Mouse (Mus musculus) hindlimb bud, embryonic 11.5 days (tissue): ENCODE measurements at regions not wholly inside any gene's neighbourhood (a gene's known extent, or its start where the extent isn't known, plus 50 kb on each side); places are given as distances from the start of the nearest gene placed in this dataset.

ENCODE experiments used
- DNase-seq: peaks from one replicate; pipeline ENCODE4 v3.0.0-alpha.2; 2012; ENCODE audit warnings: low read depth, low spot score; ENCODE audit errors: extremely low spot score

DNA sequence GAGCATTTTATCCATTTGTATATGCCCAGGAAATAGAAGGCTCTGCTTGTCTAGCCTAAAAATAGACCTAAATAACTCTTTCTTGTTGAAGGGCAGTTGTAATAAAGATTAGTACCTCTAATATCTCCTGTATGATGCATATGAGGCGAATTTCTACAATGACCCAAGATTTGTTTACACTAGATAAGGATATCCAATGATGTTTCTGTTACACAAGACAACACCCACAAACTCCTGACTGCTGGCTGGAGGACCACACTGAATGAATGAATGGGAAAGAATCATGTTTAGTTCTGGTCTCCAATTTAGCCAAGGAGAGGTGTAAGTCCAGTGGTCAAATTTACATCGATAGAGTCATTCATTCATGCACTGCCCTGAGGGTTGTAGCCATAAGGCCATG lies 118.3 kb downstream of the Dact1 start:
- DNase-seq: no peak

DNA sequence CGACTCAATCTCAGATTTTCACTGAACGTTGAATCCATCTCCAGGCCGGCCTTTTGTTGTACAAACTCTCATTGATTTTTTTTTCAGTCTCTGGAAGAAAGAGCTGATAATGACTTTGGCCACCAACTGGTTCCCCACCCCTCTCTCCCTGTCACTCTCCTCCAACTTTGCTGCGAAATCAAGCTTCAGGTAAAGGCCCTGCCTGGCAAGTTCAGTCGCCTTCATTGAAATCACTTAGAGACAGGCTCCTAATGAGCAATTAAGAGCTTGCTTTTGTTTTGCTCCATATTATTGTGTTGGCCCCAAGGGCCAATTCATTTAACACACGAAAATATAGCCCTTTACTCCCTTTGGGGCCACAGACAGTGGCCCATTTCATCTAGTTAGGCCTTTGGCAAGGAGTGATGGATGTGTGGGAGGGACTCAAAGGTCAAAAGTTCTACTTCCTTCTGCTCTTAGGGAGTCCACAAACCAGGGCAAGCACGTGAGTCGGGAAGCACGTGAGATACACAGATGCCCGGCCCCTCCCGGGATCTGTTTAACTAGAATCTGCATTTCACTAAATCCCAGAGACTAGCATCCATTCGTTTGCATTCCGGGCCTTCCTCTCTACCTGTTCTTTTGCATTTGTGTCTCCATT lies 120.0 kb downstream of the Dact1 start:
- DNase-seq: no peak

- no peak for DNase-seq
Observed at GRCm38 (mm10) chr12:71430331-71430730, 120.6 kb downstream of the Dact1 start.

- no peak for DNase-seq
Observed at GRCm38 (mm10) chr12:71431116-71431515, 121.4 kb downstream of the Dact1 start.

GRCm38 (mm10) chr12:71433549-71434200 lies 124.0 kb downstream of the Dact1 start:
- no peak for DNase-seq

- DNase-seq: no peak
Observed at GRCm38 (mm10) chr12:71438254-71438653, 128.6 kb downstream of the Dact1 start.

DNA sequence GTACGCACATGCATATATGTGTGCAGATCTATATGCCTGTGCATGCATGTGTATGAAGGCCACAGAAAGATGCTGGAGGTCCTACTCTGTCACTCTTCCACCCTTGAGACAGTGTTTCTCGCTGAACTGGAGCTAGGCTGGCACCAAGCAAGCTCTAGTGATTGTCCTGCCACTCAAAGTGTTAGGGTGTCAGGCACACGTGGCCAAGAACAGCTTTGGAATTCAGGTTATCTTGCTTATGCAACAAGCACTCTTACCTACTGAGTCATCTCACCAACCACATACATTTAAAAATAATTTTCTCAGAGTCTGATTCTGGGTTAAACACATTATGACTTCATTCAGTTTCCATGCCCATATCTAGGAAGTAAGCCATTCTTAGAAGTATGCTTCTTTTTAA lies 131.2 kb downstream of the Dact1 start:
- no peak for DNase-seq

GRCm38 (mm10) chr12:71441272-71441671 lies 131.6 kb downstream of the Dact1 start:
- no peak for DNase-seq

DNA sequence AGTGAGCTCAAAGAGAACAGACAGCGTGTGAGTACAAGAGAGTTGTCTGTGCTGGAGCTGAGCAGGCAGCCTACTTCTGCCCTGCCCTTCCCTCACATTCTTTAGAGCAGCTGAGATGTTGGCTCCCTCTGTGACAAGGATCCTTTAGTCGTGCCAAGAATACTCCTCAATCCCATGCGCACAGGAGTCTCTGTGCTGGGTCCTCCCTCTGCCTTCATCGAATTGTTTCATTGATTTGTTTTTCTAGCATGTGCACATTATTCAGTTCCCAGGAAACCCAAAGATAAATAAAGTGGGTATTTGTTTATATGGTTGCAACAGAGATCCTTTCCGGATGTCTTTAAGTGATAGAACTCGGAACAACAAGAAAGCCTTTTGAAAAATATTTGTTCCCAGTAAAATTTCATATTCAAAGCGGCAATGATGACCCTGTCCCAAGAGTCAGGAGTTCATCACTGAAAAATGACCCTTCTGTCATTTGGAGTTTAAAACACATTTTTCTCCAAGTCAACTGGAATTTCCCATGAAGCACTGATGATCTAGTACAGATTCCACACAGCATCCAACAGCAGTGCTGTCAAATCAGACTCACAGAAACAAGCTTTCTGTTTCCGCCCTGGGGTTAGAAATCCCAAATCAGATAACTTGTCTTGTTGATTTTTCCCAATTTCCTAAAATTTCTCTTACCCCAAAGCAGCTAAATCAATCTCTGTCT lies 136.7 kb downstream of the Dact1 start:
- DNase-seq: no peak

GRCm38 (mm10) chr12:71446892-71447268 lies 137.2 kb downstream of the Dact1 start:
- DNase-seq: no peak

- DNase-seq: no peak
Observed at GRCm38 (mm10) chr12:71449032-71449431, 139.3 kb downstream of the Dact1 start.

GRCm38 (mm10) chr12:71450128-71450527 lies 140.4 kb downstream of the Dact1 start:
- no peak for DNase-seq

GRCm38 (mm10) chr12:71450680-71451463 lies 141.2 kb downstream of the Dact1 start:
- DNase-seq: no peak

DNA sequence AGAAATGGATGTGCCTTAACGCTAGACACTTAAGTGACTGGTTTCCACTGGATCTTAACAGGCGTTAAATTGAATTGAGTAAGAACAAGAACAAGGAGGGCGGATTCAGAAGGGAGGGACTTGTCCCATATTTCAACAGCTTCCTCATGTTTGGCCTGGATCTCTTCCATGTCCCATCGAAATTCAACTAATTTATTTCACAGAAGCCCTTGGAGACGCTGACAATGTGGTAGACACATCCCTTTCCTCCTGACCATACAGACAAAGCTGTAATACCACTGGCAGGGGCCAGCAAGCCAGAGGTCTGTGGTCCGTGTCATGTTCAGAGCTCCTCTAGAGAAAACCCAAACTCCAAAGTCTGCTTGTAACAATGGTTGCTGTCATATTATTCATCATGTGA lies 147.2 kb downstream of the Dact1 start:
- no peak for DNase-seq

DNA sequence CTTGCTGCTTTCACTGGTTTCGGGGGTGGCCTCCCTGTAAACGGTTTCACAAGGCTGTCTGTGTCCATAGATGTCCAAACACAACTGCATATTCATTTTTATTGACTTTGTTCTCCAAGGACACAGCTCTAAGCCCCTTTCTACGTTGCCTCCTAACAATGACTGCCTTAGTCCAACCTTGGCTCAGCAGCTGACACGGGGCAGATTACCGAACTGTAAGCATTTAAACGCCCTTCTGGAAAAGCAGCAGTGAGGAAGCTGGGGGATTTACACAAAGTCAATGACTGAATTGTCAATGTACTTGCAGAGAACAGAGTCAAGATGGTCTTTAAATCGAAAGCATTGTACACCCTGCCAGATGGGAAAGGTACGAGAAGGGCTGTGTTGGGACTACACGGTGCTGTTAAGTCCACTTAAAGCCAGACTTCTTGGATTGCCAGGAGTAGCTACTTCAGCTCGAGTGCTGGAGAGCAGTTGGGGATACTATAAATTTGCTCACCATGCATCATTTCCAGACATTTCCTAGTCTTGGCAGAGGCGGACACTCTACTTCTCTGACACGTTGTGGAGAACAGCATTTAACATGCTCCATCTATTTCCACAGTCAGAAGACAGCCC lies 149.0 kb downstream of the Dact1 start:
- DNase-seq: no peak

DNA sequence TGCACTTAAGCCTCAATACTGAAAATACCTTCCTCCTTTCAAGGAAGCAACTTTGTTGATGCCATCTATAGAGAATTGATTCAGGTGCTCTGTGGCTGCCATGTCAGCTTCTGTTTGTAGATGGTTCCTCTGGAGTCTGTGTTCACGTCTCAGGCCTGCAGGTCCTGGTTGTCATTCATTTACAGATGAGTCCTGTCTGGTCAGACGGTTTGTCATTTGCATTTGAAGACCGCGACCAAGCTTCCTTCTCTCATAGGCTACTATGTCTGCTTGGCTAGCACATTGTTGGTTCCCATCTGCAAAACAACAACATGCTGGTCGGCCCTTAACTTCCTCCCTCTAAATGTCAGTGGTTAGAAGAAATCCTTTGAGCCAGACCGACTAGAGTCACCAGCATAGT lies 151.0 kb downstream of the Dact1 start:
- DNase-seq: no peak

DNA sequence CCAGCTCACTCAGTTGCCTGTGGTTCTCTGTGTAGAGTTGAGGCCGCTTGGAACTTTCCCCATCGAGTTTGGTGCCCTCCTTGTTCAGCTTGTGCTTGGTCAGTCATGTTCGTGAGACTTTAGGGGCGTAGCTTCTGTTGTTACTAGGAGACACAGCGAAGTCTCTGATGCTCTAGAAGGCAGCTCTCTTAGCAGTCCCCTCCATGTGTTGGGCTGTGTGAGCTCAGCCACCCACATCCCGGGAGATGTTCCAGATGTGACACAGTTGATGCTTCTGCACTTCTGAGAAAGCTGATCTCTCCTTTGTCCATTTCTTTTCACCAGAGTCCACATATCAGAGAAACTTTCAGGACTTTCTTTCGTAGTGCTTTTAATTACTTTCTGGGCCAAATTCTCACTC lies 158.1 kb downstream of the Dact1 start:
- DNase-seq: no peak

DNA sequence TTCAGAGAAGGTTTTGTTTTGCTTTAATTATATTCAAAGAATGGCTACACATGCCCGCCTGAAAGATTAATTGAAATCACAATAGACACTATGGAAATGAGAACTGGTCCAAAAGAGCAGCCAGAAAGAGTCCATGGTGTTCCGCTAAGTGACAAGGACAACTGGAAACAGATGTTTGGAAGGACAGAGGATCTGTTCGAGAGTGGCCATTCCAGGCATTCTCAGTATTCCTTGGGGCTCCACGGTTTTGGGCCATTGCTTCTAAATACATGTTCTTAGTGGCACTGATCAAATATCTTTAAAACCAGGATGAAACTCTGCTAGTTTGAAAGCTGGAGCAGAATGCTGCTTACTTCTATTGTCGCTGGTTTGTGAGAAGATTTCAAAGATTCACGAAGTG lies 158.6 kb downstream of the Dact1 start:
- no peak for DNase-seq

DNA sequence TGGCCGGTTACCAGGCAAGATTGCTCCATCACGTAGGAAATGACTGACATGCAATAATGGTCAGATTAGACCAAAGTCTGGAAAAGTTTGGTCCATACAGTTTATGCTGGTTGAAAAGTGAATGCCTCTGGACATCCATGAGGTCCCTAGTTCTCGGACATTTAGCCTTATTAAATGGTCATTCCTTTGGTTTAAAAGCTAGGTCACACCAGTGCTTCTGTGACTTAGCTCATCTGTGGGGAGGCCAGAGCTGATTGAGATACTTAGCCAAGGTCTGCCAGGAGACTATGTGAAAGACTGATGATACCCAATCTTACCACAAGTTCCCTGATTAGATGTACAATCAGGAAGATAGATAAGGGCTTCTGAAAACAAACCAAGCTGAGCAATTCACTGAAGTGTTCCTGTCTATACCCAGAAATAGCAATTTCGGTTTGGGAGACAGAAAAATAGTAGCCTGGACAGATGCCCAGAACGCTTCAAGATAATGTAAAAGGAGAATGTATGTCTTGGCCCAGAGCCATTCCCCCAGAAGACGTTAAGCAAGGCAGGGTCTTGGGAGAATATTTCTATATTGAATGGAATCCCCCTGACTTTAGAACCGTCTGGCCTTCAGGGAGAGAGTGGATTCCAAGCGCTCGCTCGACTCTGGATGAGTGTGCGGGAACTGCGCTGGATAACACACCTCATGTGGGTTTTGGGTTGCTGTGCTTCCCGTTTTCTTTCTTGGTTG lies 161.5 kb downstream of the Dact1 start:
- DNase-seq: no peak

DNA sequence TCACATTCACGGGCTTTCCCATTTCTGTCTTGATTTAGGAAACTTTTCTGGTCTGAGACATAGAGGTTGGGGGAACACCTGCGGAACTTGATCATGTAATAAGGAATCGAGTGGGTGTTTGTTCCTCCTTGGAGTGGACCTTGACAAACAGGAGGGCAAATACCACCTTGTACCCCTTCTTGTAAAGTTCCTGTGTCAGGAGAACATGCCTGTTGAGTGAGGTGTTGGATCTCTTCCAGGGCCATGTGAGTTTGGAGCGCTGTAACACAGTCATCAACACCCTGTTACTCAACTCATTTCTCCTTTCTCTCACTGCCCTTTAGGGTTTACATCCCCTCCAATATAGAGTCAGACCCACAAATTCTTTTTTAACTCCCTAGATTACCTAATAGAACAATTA lies 162.0 kb downstream of the Dact1 start:
- DNase-seq: no peak

- no peak for DNase-seq
Observed at GRCm38 (mm10) chr12:71476238-71476637, 166.6 kb downstream of the Dact1 start.
